Mouse (Mus musculus): ENCODE results near the gene 1500015O10Rik. TPM values are rescaled to one million over a fixed set of nuclear protein-coding genes. Genes with fewer than 3 reads are reported as not detected.

The 1500015O10Rik gene
- polyA plus RNA-seq, 1 experiment: 0.15 TPM

- TF ChIP-seq USF1 (IDR thresholded peaks at IDR 0.05; ENCODE audit: low read depth) (no peak), CEBPB (IDR thresholded peaks at IDR 0.05; ENCODE audit: low read depth) (no peak), FOSL1 (IDR thresholded peaks at IDR 0.05; ENCODE audit: insufficient read depth, low read length, poor library complexity, severe bottlenecking) (no peak), CTCF (IDR thresholded peaks at IDR 0.05; ENCODE audit: control insufficient read depth, insufficient read depth, insufficient read length) (no peak), MYOD1 (IDR thresholded peaks at IDR 0.05; ENCODE audit: control insufficient read depth, insufficient read length, low read depth) (no peak), MAX (IDR thresholded peaks at IDR 0.05) (no peak), MYOG (IDR thresholded peaks at IDR 0.05; ENCODE audit: control insufficient read depth, extremely low read depth, insufficient read length) (no peak)
- Histone ChIP-seq H3ac (ENCODE audit: control insufficient read depth, insufficient read length, low read depth) (no peak overlapping the region), H3K4me3 (ENCODE audit: insufficient read depth, poor library complexity, severe bottlenecking) (no peak overlapping the region), H3K36me3 (ENCODE audit: control insufficient read depth, insufficient read depth) (peaks cover 25% of the 10 kb centered on the region), H3K27me3 (ENCODE audit: control insufficient read depth, insufficient read depth, insufficient read length) (no peaks in the 10 kb centered on the region), H3K79me3 (ENCODE audit: low read depth) (no peaks in the 10 kb centered on the region), H3K79me2 (ENCODE audit: control insufficient read depth, insufficient read depth) (no peaks in the 10 kb centered on the region)
These were observed 34.1 kb downstream of the 1500015O10Rik start for GRCm38 (mm10) chr1:43764481-43764880.

- peaks cover 34% of the 10 kb centered on the region for H3K36me3 ChIP-seq (ENCODE audit: control insufficient read depth, insufficient read depth)
- H3K27me3 ChIP-seq (ENCODE audit: control insufficient read depth, insufficient read depth, insufficient read length): no peaks in the 10 kb centered on the region
- no peak overlapping the region for H3ac ChIP-seq (ENCODE audit: control insufficient read depth, insufficient read length, low read depth)
- TF ChIP-seq MAX (IDR thresholded peaks at IDR 0.05) (peak; percentile 16), USF1 (IDR thresholded peaks at IDR 0.05; ENCODE audit: low read depth) (peak; percentile 54), CEBPB (IDR thresholded peaks at IDR 0.05; ENCODE audit: low read depth) (no peak), FOSL1 (IDR thresholded peaks at IDR 0.05; ENCODE audit: insufficient read depth, low read length, poor library complexity, severe bottlenecking) (peak; percentile 52)
- no peak overlapping the region for H3K4me3 ChIP-seq (ENCODE audit: insufficient read depth, poor library complexity, severe bottlenecking)
- no peaks in the 10 kb centered on the region for H3K79me2 ChIP-seq (ENCODE audit: control insufficient read depth, insufficient read depth)
- H3K79me3 ChIP-seq (ENCODE audit: low read depth): no peaks in the 10 kb centered on the region
These were observed 35.9 kb downstream of the 1500015O10Rik start for GRCm38 (mm10) chr1:43766328-43766727.

- Histone ChIP-seq H3ac (ENCODE audit: control insufficient read depth, insufficient read length, low read depth) (no peak overlapping the region), H3K79me2 (ENCODE audit: control insufficient read depth, insufficient read depth) (no peaks in the 10 kb centered on the region), H3K79me3 (ENCODE audit: low read depth) (no peaks in the 10 kb centered on the region), H3K36me3 (ENCODE audit: control insufficient read depth, insufficient read depth) (peaks cover 27% of the 10 kb centered on the region), H3K4me3 (ENCODE audit: insufficient read depth, poor library complexity, severe bottlenecking) (no peak overlapping the region), H3K27me3 (ENCODE audit: control insufficient read depth, insufficient read depth, insufficient read length) (no peaks in the 10 kb centered on the region)
- TF ChIP-seq MYOG (IDR thresholded peaks at IDR 0.05; ENCODE audit: control insufficient read depth, extremely low read depth, insufficient read length) (no peak), MAX (IDR thresholded peaks at IDR 0.05) (no peak), CEBPB (IDR thresholded peaks at IDR 0.05; ENCODE audit: low read depth) (no peak), MYOD1 (IDR thresholded peaks at IDR 0.05; ENCODE audit: control insufficient read depth, insufficient read length, low read depth) (no peak), FOSL1 (IDR thresholded peaks at IDR 0.05; ENCODE audit: insufficient read depth, low read length, poor library complexity, severe bottlenecking) (no peak), USF1 (IDR thresholded peaks at IDR 0.05; ENCODE audit: low read depth) (no peak), CTCF (IDR thresholded peaks at IDR 0.05; ENCODE audit: control insufficient read depth, insufficient read depth, insufficient read length) (no peak)
These were observed 38.1 kb downstream of the 1500015O10Rik start for GRCm38 (mm10) chr1:43768385-43768990.

- Histone ChIP-seq H3K79me2 (ENCODE audit: control insufficient read depth, insufficient read depth) (no peaks in the 10 kb centered on the region), H3K27me3 (ENCODE audit: control insufficient read depth, insufficient read depth, insufficient read length) (no peaks in the 10 kb centered on the region), H3K36me3 (ENCODE audit: control insufficient read depth, insufficient read depth) (peaks cover 33% of the 10 kb centered on the region), H3K79me3 (ENCODE audit: low read depth) (no peaks in the 10 kb centered on the region), H3K4me3 (ENCODE audit: insufficient read depth, poor library complexity, severe bottlenecking) (no peak overlapping the region), H3ac (ENCODE audit: control insufficient read depth, insufficient read length, low read depth) (no peak overlapping the region)
- TF ChIP-seq CEBPB (IDR thresholded peaks at IDR 0.05; ENCODE audit: low read depth) (no peak), USF1 (IDR thresholded peaks at IDR 0.05; ENCODE audit: low read depth) (no peak), MYOG (IDR thresholded peaks at IDR 0.05; ENCODE audit: control insufficient read depth, extremely low read depth, insufficient read length) (no peak), MYOD1 (IDR thresholded peaks at IDR 0.05; ENCODE audit: control insufficient read depth, insufficient read length, low read depth) (no peak), MAX (IDR thresholded peaks at IDR 0.05) (no peak), FOSL1 (IDR thresholded peaks at IDR 0.05; ENCODE audit: insufficient read depth, low read length, poor library complexity, severe bottlenecking) (no peak), CTCF (IDR thresholded peaks at IDR 0.05; ENCODE audit: control insufficient read depth, insufficient read depth, insufficient read length) (no peak)
These were observed 38.9 kb downstream of the 1500015O10Rik start for GRCm38 (mm10) chr1:43769348-43769747.

- no peak for TF ChIP-seq USF1 (IDR thresholded peaks at IDR 0.05; ENCODE audit: low read depth)
- no peak for TF ChIP-seq CEBPB (IDR thresholded peaks at IDR 0.05; ENCODE audit: low read depth)
- TF ChIP-seq MYOG (IDR thresholded peaks at IDR 0.05; ENCODE audit: control insufficient read depth, extremely low read depth, insufficient read length): no peak
- TF ChIP-seq CTCF (IDR thresholded peaks at IDR 0.05; ENCODE audit: control insufficient read depth, insufficient read depth, insufficient read length): no peak
- TF ChIP-seq MAX (IDR thresholded peaks at IDR 0.05): no peak
- TF ChIP-seq MYOD1 (IDR thresholded peaks at IDR 0.05; ENCODE audit: control insufficient read depth, insufficient read length, low read depth): no peak
- TF ChIP-seq FOSL1 (IDR thresholded peaks at IDR 0.05; ENCODE audit: insufficient read depth, low read length, poor library complexity, severe bottlenecking): no peak
- no peaks in the 10 kb centered on the region for H3K79me2 ChIP-seq (ENCODE audit: control insufficient read depth, insufficient read depth)
- H3K79me3 ChIP-seq (ENCODE audit: low read depth): no peaks in the 10 kb centered on the region
- no peak overlapping the region for H3ac ChIP-seq (ENCODE audit: control insufficient read depth, insufficient read length, low read depth)
- no peaks in the 10 kb centered on the region for H3K27me3 ChIP-seq (ENCODE audit: control insufficient read depth, insufficient read depth, insufficient read length)
- peaks cover 33% of the 10 kb centered on the region for H3K36me3 ChIP-seq (ENCODE audit: control insufficient read depth, insufficient read depth)
- no peak overlapping the region for H3K4me3 ChIP-seq (ENCODE audit: insufficient read depth, poor library complexity, severe bottlenecking)
These were observed 39.6 kb downstream of the 1500015O10Rik start for GRCm38 (mm10) chr1:43770032-43770431.

- Histone ChIP-seq H3ac (ENCODE audit: control insufficient read depth, insufficient read length, low read depth) (no peak overlapping the region), H3K36me3 (ENCODE audit: control insufficient read depth, insufficient read depth) (peaks cover 30% of the 10 kb centered on the region), H3K79me3 (ENCODE audit: low read depth) (no peaks in the 10 kb centered on the region), H3K27me3 (ENCODE audit: control insufficient read depth, insufficient read depth, insufficient read length) (no peaks in the 10 kb centered on the region), H3K79me2 (ENCODE audit: control insufficient read depth, insufficient read depth) (no peaks in the 10 kb centered on the region), H3K4me3 (ENCODE audit: insufficient read depth, poor library complexity, severe bottlenecking) (no peak overlapping the region)
- TF ChIP-seq MYOD1 (IDR thresholded peaks at IDR 0.05; ENCODE audit: control insufficient read depth, insufficient read length, low read depth) (no peak), MAX (IDR thresholded peaks at IDR 0.05) (no peak), CTCF (IDR thresholded peaks at IDR 0.05; ENCODE audit: control insufficient read depth, insufficient read depth, insufficient read length) (no peak), FOSL1 (IDR thresholded peaks at IDR 0.05; ENCODE audit: insufficient read depth, low read length, poor library complexity, severe bottlenecking) (no peak), CEBPB (IDR thresholded peaks at IDR 0.05; ENCODE audit: low read depth) (no peak), MYOG (IDR thresholded peaks at IDR 0.05; ENCODE audit: control insufficient read depth, extremely low read depth, insufficient read length) (no peak), USF1 (IDR thresholded peaks at IDR 0.05; ENCODE audit: low read depth) (no peak)
These were observed 42.3 kb downstream of the 1500015O10Rik start for GRCm38 (mm10) chr1:43772694-43773093.
